Mouse (Mus musculus) right cerebral cortex, adult 2 months (tissue): ENCODE measurements around the gene Erbb4.
A peak's percentile ranks its signal among the peaks of the same experiment; 100 is the strongest.

Experiments used
- DNase-seq, 2 experiments: peaks; one replicate each; pipeline ENCODE4 v3.0.0; 2021 to 2022; ENCODE audit warnings: low spot score in 2 of 2

Erbb4 gene

DNA sequence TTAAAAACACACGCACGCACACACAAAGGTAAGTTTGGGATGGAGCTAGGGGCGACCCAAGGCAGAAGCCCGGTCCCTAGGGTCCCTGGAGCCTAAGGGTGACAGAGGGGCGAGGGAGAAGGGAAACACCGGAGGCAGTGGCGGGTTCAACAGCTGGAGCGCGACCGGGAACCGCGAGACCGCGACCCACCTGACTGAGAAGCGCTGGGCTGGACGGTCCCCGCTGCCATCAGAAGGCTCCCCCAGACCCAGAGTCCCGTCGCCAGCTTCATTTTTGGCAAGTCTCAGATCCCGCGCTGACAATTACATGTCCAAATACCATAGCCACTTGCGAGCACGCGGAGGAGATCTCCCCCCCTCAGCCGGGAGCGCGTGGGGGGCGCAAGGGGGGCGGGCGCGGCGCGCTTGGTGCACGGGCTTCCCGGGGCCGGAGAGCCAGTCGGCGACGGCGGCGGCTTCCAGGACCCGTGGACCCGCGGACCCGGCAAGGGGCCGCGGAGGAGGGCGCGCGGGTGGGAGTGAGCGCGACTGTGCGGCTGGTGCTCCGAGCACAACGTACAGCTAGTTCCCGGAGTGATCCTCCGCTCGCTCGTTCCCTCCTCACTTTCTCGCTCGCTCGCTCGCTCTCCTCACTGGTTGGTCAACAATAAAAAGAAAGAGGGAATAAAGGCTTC, at the start of gene Erbb4:
Erbb4 (minus strand) TSS at position 575 of the 674 bp plus-strand sequence.
- DNase-seq = peak; percentile 16 to 30

DNA sequence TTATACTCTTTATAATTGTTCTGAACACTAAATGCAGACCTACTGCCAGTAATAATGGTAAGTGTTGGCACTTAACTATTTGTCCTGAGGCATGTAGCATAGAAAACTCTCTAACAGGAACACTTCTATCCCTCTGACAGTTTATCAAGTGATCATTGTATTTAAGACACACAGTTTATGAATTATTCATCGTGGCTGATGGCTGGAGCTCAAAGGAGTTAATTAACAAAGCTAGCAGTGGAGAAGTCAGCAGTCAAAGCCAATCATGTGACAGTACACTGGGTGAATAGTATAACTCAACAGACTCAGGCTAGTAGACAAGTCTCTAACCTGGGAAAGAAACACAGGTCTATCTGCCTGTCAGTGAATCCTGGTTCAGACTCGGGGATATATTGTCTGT, 49.5 kb upstream of the Erbb4 start:
- DNase-seq = no peak

- no peak for DNase-seq
These were observed 33.5 kb upstream of the Erbb4 start for GRCm38 (mm10) chr1:69141341-69141740.

- no peak for DNase-seq
These were observed 31.6 kb upstream of the Erbb4 start for GRCm38 (mm10) chr1:69139519-69139868.

GRCm38 (mm10) chr1:69138856-69139518, 31.1 kb upstream of the Erbb4 start:
- peak; percentile 61 to 72 for DNase-seq

GRCm38 (mm10) chr1:69124147-69124848, 16.4 kb upstream of the Erbb4 start:
- DNase-seq = peak in 1 of 2 experiments; percentile 9

DNA sequence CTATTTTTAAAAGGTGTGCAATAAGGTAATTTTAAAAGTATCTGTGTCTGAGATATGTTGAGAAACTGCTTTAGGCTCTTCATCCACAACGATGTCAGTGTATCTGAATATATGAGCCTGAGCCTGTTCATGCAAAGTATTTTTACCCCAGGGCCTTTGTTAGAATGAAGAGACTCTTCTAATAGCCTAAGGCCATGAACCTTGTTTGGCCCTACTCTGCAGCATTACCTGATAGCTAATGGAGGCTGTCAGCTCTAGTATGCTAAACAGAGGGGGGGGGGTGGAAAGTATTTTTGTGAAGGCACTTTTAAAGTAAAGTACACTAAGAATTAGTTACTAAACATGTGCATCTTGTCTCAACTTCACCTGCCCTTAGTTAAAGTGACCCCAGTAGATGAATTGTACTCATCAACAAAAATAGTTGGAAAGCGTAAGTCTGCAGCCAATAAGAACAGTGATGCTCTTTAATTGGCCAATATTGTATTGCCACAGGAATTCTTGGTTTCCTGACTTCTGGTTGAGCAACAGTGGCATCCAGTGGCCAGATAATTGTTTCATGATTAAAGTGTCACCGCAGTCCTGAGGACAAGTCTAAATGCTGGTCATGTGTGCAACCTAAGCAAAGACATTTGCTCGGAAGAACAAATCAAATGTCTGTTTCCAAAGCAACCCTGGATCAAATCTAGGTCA, 10.5 kb upstream of the Erbb4 start:
- no peak for DNase-seq

DNA sequence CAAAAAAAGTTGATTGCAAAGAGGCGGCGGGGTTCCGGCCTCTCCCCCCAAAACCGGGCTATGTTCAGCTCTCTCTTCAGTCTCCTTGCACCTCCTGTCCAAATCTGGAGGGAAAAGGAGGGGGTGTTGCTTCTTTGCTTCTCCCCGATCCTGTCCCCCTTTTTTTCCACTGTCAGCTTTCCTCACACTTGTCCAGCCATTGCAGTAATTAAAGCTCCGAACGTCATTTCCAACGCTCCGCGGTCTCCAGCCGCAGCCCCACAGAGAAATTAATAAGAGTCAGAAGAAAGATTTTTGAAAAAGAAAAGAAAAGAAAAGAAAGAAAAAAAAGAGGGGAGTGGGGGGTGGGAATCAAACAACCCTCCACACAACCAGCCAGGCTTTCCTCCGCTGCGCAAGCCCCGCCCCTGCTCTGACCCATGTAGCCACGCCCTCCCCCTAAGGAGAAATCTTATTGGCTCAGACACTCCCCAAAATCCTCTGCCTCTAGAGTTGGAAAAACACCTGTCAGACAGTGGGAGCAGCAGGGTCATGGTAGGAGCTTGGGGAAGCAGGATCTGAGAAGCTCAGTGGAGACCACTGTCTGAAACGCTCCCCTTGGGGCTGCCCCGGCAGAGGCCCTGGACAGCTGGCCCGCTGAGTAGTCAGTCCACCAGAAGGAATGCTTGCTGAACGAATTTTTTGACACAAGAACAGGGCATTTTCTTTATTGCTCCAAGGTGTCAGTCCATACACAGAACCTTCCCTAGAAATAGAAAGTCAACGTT, 483 bp upstream of the Erbb4 start:
- peak; percentile 21 to 34 for DNase-seq

GRCm38 (mm10) chr1:69106937-69107461, 860 bp downstream of the Erbb4 start:
- peak; percentile 11 to 30 for DNase-seq

GRCm38 (mm10) chr1:69106322-69106761, 1.5 kb downstream of the Erbb4 start:
- peak in 1 of 2 experiments; percentile 27 for DNase-seq

GRCm38 (mm10) chr1:69105493-69106321, 2.2 kb downstream of the Erbb4 start:
- peak; percentile 19 to 31 for DNase-seq

- peak; percentile 26 to 36 for DNase-seq
These were observed 2.8 kb downstream of the Erbb4 start for GRCm38 (mm10) chr1:69105096-69105492.

- DNase-seq = no peak
These were observed 4.6 kb downstream of the Erbb4 start for GRCm38 (mm10) chr1:69103211-69103706.

DNA sequence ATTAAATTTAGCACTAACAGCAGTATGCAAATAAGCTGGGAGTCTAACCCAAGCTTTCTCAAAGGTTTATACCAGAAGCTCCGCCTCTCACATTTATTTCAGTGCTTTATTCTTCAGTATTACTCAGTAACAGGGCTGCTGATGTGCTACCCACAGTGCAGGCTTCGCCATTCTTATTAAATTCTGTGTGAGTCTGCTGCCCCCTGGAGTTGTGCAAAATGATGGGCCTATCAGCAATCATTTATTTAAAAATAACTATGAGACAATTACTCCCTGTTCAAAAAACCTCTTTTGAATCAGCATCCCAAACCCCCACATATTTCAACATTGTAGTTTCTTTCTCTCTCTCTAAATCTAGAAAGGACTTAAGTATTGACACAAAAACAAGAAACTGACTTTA, 6.2 kb downstream of the Erbb4 start:
- DNase-seq = no peak

GRCm38 (mm10) chr1:69093052-69093451, 14.8 kb downstream of the Erbb4 start:
- no peak for DNase-seq

DNA sequence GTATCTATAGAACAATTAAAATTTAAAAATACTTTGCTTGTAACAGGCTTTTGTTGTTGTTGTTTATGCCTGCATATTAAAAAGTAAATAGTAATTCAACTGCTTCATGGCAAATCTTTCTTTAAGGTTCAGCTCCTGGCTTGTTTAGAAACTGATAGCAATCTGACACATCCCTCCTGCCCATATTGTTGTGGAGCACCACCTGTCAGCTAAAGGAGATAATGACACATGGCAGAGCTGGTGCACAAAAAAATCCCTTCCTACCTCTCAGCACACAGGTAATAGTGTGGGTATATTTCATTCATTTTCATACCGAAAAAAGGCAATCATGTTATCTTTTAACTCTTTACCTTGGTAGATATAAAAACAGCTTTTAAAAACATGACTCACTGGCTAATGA, 18.5 kb downstream of the Erbb4 start:
- DNase-seq = no peak

DNA sequence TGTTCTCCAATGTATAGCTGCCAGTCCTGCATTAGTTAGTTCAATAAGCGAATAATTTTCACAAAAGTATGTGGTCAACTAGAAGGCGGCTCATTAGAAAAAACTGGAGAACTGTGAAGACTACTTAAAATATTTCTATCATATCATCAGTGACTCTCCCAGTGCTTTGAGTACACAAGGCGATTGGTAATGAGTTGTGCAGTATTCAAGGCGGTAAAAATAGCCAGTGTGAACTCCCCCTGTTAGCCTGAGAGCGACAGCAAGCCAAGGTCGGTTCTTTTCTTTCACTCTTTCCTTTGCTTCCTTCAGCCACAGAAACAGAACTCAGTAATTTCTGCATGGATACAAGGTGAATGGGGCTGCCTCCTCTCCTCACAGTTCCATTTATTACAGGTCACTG, 22.1 kb downstream of the Erbb4 start:
- DNase-seq = no peak

DNA sequence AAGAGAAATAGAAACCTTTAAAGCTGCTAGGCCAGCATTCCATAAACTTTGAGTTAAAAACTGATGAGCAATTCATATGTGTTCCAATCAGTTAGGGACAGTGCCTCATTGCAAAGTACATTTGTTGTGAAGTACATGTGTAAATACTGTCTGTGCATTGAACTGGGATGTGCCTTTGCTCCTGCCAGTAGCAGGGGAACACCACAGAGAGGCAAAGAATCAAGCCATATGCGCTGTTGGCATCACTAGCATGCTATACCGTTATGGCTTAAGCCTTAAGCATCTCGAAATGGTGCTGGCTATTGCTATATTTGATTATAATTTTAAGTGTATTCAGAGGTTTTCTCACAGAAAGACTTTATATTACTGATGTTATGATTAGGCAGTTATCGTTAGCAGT, 58.9 kb downstream of the Erbb4 start:
- no peak for DNase-seq

DNA sequence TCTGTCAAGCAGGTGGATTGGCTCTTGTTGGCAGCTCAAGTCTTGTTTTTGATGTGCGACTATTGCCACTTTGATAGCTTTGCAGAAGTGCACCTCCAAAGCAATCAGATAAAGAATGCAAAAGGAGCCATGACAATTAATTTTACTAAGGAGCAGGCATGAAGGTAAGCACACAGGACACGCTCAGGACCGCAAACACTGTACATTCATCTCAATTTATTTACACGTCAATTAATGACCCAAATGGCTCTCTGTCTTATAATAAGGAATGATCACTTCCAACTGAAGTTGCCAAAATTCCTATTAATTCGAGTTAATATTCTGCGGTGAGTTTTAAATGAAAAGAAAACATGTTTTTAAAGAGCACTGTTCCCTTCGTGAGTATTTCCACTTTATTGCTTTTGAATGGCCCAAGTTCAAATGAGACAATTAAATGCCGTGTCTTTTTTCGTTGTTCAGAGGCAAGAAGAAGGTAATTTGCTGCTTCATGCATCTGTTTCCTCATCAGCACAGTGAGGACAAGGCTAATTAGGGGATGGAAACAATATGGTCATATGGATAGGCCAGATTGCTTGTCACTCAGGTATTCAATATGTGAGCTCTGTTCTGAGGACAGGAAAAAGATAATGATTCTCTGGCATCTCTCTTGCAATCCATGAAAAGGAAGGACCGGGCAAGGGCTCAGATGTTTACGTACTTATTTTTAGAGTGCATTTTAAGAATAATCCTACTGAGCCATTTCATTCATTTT, 61.5 kb downstream of the Erbb4 start:
- DNase-seq = no peak
